Mouse (Mus musculus): ENCODE data around the gene Aanat.
"Not testable (repeated sequence)": the region's sequence is repeated elsewhere in the genome, so short reads cannot be mapped to it uniquely, and the experiment has no call there.

Aanat gene

GRCm38 (mm10) chr11:116628712-116629111 is 42.5 kb downstream of the Aanat start:
- peak; percentile 72 for DNase-seq (ENCODE audit: inconsistent ontology term)

GRCm38 (mm10) chr11:116629472-116629871 is 43.2 kb downstream of the Aanat start:
- DNase-seq (ENCODE audit: inconsistent ontology term): no peak

GRCm38 (mm10) chr11:116630171-116630965 is 44.1 kb downstream of the Aanat start:
- no peak for DNase-seq (ENCODE audit: inconsistent ontology term)

- DNase-seq (ENCODE audit: inconsistent ontology term): no peak
Measured at GRCm38 (mm10) chr11:116632962-116633361, 46.7 kb downstream of the Aanat start.

GRCm38 (mm10) chr11:116636607-116637006 is 50.4 kb downstream of the Aanat start:
- not testable (repeated sequence) for DNase-seq (ENCODE audit: inconsistent ontology term)

- no peak for DNase-seq (ENCODE audit: inconsistent ontology term)
Measured at GRCm38 (mm10) chr11:116641168-116641567, 54.9 kb downstream of the Aanat start.

- no peak for DNase-seq (ENCODE audit: inconsistent ontology term)
Measured at GRCm38 (mm10) chr11:116641731-116642130, 55.5 kb downstream of the Aanat start.

GRCm38 (mm10) chr11:116642681-116643578 is 56.7 kb downstream of the Aanat start:
- peak; percentile 85 for DNase-seq (ENCODE audit: inconsistent ontology term)

- DNase-seq (ENCODE audit: inconsistent ontology term): no peak
Measured at GRCm38 (mm10) chr11:116643579-116644224, 57.5 kb downstream of the Aanat start.

GRCm38 (mm10) chr11:116644225-116645112 is 58.2 kb downstream of the Aanat start:
- no peak for DNase-seq (ENCODE audit: inconsistent ontology term)

GRCm38 (mm10) chr11:116645446-116646110 is 59.3 kb downstream of the Aanat start:
- no peak for DNase-seq (ENCODE audit: inconsistent ontology term)

- DNase-seq (ENCODE audit: inconsistent ontology term): no peak
Measured at GRCm38 (mm10) chr11:116646136-116646535, 59.9 kb downstream of the Aanat start.

GRCm38 (mm10) chr11:116646771-116647170 is 60.5 kb downstream of the Aanat start:
- DNase-seq (ENCODE audit: inconsistent ontology term): no peak

Measured in Muller cell, postnatal 12 days (primary cell).